Mouse (Mus musculus): ENCODE measurements around the gene Ntng2. TPM values are rescaled to one million over a fixed set of nuclear protein-coding genes. Genes with fewer than 3 reads are reported as not detected.

Gene Ntng2
- 2.8 and 3.1 TPM in 2 replicates for polyA plus RNA-seq (2015; fragmentation: Nextera tagmentation; extraction: Ambion mirVana)

- Histone ChIP-seq H3K4me3 (peak within 1 kb of the TSS; percentile 52), H3K27ac (peak within 1 kb of the TSS; percentile 30), H3K27me3 (peaks cover 51% of the 10 kb centered on the region), H3K4me2 (peak within 1 kb of the TSS; percentile 98), H3K9ac (peak within 1 kb of the TSS; percentile 75), H3K36me3 (no peaks in the 10 kb centered on the region), H3K9me3 (no peaks in the 10 kb centered on the region), H3K4me1 (replicated peaks) (peaks cover 71% of the 10 kb centered on the region)
- WGBS = 0% methylated on average over 54 of the region's 54 CpGs
- peak; percentile 55 for ATAC-seq (ENCODE audit: low FRiP score)
Measured at GRCm38 (mm10) chr2:29252599-29253204, at the start of gene Ntng2. TSS of gene Ntng2 (minus strand) at chr2:29253005.

- Histone ChIP-seq H3K4me2 (no peak overlapping the region), H3K36me3 (no peaks in the 10 kb centered on the region), H3K4me3 (no peak overlapping the region), H3K27me3 (no peaks in the 10 kb centered on the region), H3K4me1 (replicated peaks) (no peaks in the 10 kb centered on the region), H3K9ac (no peak overlapping the region), H3K27ac (no peak overlapping the region), H3K9me3 (peaks cover 7% of the 10 kb centered on the region)
- 77% methylated on average over 3 of the region's 3 CpGs for WGBS
- ATAC-seq (ENCODE audit: low FRiP score) = no peak
Measured at GRCm38 (mm10) chr2:29295557-29295956, 42.8 kb upstream of the Ntng2 start.

GRCm38 (mm10) chr2:29287651-29288050 is 34.8 kb upstream of the Ntng2 start:
- 76% methylated on average over 5 of the region's 5 CpGs for WGBS
- ATAC-seq (ENCODE audit: low FRiP score) = no peak
- Histone ChIP-seq H3K9ac (no peak overlapping the region), H3K36me3 (no peaks in the 10 kb centered on the region), H3K27ac (no peak overlapping the region), H3K4me3 (no peak overlapping the region), H3K4me1 (replicated peaks) (no peaks in the 10 kb centered on the region), H3K9me3 (no peaks in the 10 kb centered on the region), H3K27me3 (no peaks in the 10 kb centered on the region), H3K4me2 (no peak overlapping the region)

- Histone ChIP-seq H3K9me3 (no peaks in the 10 kb centered on the region), H3K9ac (no peak overlapping the region), H3K27ac (no peak overlapping the region), H3K4me2 (no peak overlapping the region), H3K27me3 (peaks cover 4% of the 10 kb centered on the region; the same call in 1 of the 2 replicates), H3K4me3 (no peak overlapping the region), H3K4me1 (replicated peaks) (peaks cover 11% of the 10 kb centered on the region), H3K36me3 (no peaks in the 10 kb centered on the region)
- ATAC-seq (ENCODE audit: low FRiP score) = no peak
- 57% methylated on average over 5 of the region's 5 CpGs for WGBS
Measured at GRCm38 (mm10) chr2:29277703-29278121, 24.9 kb upstream of the Ntng2 start.

GRCm38 (mm10) chr2:29271803-29272518 is 19.2 kb upstream of the Ntng2 start:
- peak; percentile 77 for ATAC-seq (ENCODE audit: low FRiP score)
- 27% methylated on average over 7 of the region's 7 CpGs for WGBS

GRCm38 (mm10) chr2:29271098-29271497 is 18.3 kb upstream of the Ntng2 start:
- Histone ChIP-seq H3K4me1 (replicated peaks) (peaks cover 32% of the 10 kb centered on the region), H3K9ac (no peak overlapping the region), H3K9me3 (no peaks in the 10 kb centered on the region), H3K36me3 (no peaks in the 10 kb centered on the region), H3K4me3 (no peak overlapping the region), H3K27ac (peak overlapping the region; percentile 73; the same call in 1 of the 2 replicates), H3K27me3 (peaks cover 4% of the 10 kb centered on the region; the same call in 1 of the 2 replicates), H3K4me2 (no peak overlapping the region)
- no peak; the same call in 1 of the 2 replicates for ATAC-seq (ENCODE audit: low FRiP score)
- WGBS = 68% methylated on average over 7 of the region's 7 CpGs

More at GRCm38 (mm10) chr2:29271803-29272518, 19.2 kb upstream of the Ntng2 start:
- Histone ChIP-seq H3K4me3 (no peak overlapping the region), H3K9me3 (no peaks in the 10 kb centered on the region), H3K27me3 (peaks cover 4% of the 10 kb centered on the region; the same call in 1 of the 2 replicates), H3K36me3 (no peaks in the 10 kb centered on the region), H3K4me2 (no peak overlapping the region), H3K27ac (peak overlapping the region; percentile 73), H3K9ac (no peak overlapping the region), H3K4me1 (replicated peaks) (peaks cover 26% of the 10 kb centered on the region)

GRCm38 (mm10) chr2:29266810-29267209 is 14.0 kb upstream of the Ntng2 start:
- Histone ChIP-seq H3K27me3 (0 out of 2 replicates have a peak, but pooled peaks cover 7% of the 10 kb centered on the region), H3K27ac (peak overlapping the region; percentile 2; the same call in 1 of the 2 replicates), H3K9me3 (no peaks in the 10 kb centered on the region), H3K4me3 (no peak overlapping the region), H3K4me1 (replicated peaks) (peaks cover 30% of the 10 kb centered on the region), H3K4me2 (no peak overlapping the region), H3K9ac (0 out of 2 replicates have a peak overlapping the region, but pooled peaks have one; percentile 0), H3K36me3 (no peaks in the 10 kb centered on the region)
- 0 out of 2 replicates have a peak, but pooled peaks have one; percentile 21 for ATAC-seq (ENCODE audit: low FRiP score)
- WGBS = 22% methylated on average over 4 of the region's 4 CpGs

GRCm38 (mm10) chr2:29262436-29262915 is 9.7 kb upstream of the Ntng2 start:
- 0 out of 2 replicates have a peak, but pooled peaks have one; percentile 68 for ATAC-seq (ENCODE audit: low FRiP score)

GRCm38 (mm10) chr2:29261126-29261525 is 8.3 kb upstream of the Ntng2 start:
- Histone ChIP-seq H3K4me3 (no peak overlapping the region), H3K4me2 (no peak overlapping the region), H3K27ac (no peak overlapping the region), H3K27me3 (peaks cover 23% of the 10 kb centered on the region; the same call in 1 of the 2 replicates), H3K4me1 (replicated peaks) (peaks cover 12% of the 10 kb centered on the region), H3K36me3 (no peaks in the 10 kb centered on the region), H3K9me3 (no peaks in the 10 kb centered on the region), H3K9ac (no peak overlapping the region)
- WGBS = 79% methylated on average over 6 of the region's 6 CpGs
- ATAC-seq (ENCODE audit: low FRiP score) = no peak

More at GRCm38 (mm10) chr2:29262436-29262915, 9.7 kb upstream of the Ntng2 start:
- Histone ChIP-seq H3K27me3 (peaks cover 23% of the 10 kb centered on the region; the same call in 1 of the 2 replicates), H3K4me1 (replicated peaks) (peaks cover 18% of the 10 kb centered on the region), H3K36me3 (no peaks in the 10 kb centered on the region), H3K4me3 (no peak overlapping the region), H3K4me2 (no peak overlapping the region), H3K9ac (no peak overlapping the region), H3K9me3 (no peaks in the 10 kb centered on the region), H3K27ac (no peak overlapping the region)
- WGBS = 39% methylated on average over 6 of the region's 6 CpGs

- peak overlapping the region; percentile 98 for H3K4me2 ChIP-seq
- no peaks in the 10 kb centered on the region for H3K36me3 ChIP-seq
- H3K9me3 ChIP-seq = no peaks in the 10 kb centered on the region
- peak overlapping the region; percentile 52 for H3K4me3 ChIP-seq
- peaks cover 68% of the 10 kb centered on the region for H3K4me1 ChIP-seq (replicated peaks)
- H3K27me3 ChIP-seq = peaks cover 44% of the 10 kb centered on the region
- H3K27ac ChIP-seq = peak overlapping the region; percentile 30
- peak; percentile 49 for ATAC-seq (ENCODE audit: low FRiP score)
- WGBS = under 1% methylated on average over 22 of the region's 22 CpGs
- peak overlapping the region; percentile 75 for H3K9ac ChIP-seq
Measured at GRCm38 (mm10) chr2:29253205-29253865, 530 bp upstream of the Ntng2 start.

GRCm38 (mm10) chr2:29252059-29252598 is 676 bp downstream of the Ntng2 start:
- WGBS = under 1% methylated on average over 49 of the region's 49 CpGs
- ATAC-seq (ENCODE audit: low FRiP score) = peak; percentile 43; the same call in 1 of the 2 replicates
- H3K4me1 ChIP-seq (replicated peaks) = peaks cover 72% of the 10 kb centered on the region

More at GRCm38 (mm10) chr2:29252059-29252598, 676 bp downstream of the Ntng2 start:
- Histone ChIP-seq H3K36me3 (no peaks in the 10 kb centered on the region), H3K4me2 (peak overlapping the region; percentile 98), H3K27ac (peak overlapping the region; percentile 30), H3K27me3 (peaks cover 55% of the 10 kb centered on the region), H3K4me3 (peak overlapping the region; percentile 52), H3K9me3 (no peaks in the 10 kb centered on the region), H3K9ac (peak overlapping the region; percentile 75)
